Mouse (Mus musculus) induced T-regulatory cell, adult 2 months (primary cell): ENCODE measurements around the gene Casc3.

Experiments used
- DNase-seq: peaks from one replicate; pipeline ENCODE4 v3.0.0-alpha.2; 2012; ENCODE audit warnings: low read depth

Casc3 gene

DNA sequence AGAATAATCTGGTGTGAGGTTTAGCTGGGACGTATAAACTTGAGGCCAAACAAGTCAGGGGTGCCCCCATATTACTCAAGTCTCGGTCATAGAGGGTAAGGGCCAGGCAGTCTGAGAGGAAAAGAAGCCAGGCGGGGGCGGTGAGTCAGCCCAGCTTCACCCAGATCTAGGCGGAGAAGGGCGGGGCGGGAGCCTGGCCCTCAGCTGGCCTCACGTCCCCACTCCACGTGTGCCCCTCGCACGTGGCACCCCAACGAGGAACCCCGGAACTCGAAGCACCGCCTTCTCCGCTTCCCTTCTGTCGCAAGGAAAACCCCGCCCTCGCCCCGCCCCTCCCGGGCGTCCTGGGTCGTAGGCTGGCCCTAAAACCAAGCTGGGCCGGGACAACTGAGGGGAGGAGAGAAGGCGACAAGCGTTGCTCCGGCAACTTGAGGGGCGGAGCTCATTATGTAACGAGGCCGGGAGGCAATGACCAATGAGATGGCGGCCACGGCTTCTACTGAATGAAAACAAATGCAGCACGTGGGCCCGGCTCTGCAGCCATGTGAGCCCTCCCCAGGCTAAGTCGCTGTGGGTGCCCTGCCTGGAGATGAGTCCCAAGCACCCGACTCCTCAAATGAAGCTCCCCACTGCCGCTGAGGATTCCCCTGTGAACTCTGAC lies 30.9 kb upstream of the Casc3 start:
- DNase-seq = peak; percentile 98

DNA sequence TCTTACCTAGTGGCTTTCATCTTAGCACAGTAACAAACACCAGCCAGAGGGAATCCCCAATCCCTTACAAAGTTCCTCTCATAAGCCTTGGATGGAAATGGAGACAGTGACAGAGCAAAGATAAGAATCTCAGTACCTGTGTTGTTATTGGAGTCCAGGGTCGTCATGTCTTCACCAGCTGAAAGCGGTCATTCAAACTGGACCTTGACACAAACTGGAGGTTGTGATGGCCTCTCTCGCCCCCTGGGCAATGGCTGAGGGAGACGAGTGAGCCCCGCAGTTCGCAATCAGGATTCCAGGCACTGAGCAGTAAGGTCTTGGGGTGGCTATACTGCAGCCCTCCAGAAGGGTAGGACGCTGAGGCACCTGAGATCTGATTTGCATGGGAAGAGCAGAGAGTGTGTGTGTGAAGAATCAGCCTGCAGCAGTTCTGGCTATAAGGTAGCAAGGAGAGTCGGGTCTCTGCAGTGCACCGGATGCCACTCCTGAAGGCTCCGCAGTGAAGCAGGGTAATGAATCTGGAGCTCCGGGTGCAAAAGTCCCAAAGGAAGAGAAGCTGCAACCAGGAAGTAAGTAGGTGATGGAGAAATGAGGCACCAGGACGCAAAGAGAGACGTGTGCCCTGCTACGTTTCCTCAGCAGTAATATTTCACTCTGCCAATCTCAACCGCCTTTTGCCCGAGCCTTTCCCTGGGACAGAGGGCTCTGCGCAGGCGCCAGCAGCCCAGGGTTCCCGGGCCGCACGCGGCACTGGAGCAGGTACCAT lies 29.9 kb upstream of the Casc3 start, which contains the start of gene Nr1d1:
Gene Nr1d1, minus strand, starts transcription at position 752 of the 766 bp plus-strand sequence.
- DNase-seq = no peak

DNA sequence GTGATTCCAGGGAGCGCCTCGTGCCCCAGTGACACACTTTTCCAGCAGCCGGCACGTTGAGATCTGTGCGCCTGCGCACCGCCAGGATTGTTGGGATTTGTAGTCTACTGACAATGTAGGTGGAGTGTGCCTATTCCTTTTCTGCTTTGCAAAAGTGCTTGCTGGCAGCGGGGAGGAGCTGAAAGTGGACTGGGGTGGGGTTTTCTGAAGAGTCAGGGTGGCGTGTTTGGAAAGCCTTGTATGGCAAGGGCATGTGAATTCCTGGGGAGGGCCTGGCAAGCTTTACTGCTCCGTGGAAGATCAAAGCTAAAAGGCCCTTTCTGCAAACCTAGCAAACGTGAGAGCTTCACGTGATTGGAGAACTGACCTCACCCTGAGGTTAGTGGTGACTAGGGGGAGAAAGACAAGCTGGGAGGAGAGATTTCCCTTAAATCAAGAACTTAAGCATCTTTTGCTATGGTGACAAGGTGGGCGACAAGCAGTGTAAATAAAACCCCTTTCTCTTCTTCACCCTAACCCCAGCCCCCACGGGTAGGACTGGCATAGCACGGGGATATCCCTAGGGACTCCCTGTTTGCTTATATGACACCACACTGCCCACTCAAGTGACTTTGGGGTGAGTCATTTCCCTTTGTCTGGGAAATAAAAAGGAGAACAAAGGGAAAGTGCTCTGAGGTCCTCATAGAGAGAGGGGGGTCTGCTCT lies 29.2 kb upstream of the Casc3 start:
- peak; percentile 82 for DNase-seq

DNA sequence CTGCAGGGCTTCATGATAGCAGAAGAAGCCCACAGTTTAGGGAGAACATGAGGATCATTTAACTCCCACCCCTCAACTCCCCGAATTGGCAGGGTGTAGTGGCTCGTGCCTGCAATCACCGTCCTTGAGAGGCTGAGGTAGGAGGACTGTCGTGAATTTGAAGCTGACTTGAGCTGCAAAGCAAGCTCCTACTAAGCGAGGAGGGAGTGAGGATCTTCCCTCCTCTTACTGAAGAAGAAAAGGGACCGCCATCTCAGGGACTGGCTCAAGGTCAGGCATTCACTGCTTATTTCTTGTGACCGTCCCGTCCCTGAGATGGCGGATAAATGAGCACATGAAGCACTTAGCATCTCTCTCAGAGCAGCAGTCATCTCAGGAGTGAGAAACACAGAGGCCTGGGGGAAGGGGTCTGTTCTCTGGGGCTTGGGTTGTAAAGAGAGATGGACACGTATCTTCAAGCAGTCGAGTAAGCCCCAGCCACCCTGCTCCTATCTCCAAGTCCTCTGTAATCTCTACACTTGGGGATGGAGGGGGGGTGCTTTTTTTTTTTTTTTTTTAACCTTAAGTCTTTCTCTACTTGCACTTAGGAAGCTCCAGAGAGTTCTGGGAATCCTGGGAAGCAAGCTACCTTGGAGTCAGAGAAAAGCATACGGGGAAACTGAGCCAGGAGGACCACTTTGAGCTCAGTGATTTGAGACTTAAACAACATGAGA lies 28.5 kb upstream of the Casc3 start:
- no peak for DNase-seq

DNA sequence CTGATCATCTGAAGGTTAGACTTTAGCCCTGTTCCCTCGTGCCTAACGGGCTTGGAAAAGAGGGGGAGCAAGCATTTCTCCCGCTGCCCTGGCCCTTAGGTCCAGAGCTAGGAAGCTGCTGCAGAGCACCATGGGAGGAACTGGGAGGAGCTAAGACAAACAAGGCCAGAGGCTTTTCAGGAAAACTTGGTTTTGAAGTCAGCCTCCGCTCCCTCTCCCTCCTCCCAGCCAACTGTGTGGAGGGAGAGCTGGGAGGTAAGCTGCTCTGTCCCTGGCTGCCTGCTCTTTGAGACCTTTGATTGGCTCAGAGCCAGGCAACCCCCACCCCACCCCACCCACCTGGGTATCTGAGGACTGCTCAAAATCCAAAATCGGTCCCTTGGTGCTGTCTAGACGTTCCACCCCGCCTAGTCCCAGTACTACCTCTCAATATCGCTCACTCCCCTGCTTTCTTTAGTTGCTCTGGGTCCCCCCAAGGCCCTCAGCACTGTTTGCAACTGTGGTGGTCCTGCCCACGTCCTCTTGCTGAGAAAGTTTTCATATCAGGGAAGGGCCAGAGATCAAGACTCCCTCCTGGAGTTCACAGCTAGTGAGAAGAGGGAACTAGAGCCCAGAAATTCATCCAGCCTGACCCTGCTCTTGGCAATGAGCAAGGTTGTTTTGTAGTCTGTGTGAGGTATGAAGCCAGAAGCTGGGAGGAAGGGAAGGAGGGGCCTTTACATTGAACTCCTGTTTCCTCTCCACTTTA lies 27.7 kb upstream of the Casc3 start:
- no peak for DNase-seq

DNA sequence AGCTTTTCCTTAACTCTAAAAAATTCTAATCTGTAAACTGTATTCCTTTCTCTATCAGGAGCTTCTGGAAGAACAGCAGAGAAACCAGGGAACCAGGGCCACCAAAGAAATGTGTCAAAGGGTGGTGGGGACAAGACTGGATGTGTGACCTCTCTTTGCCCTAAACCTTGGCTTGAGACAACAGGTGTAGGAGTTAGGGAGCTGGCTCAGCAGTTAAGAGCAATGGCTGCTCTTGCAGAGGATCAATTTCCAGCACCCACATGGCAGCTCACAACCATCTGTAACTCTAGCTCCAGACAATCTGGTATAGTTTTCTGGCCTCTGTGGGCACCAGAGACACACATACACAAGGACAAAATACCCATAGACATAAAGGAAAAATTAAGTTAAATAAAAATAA lies 26.8 kb upstream of the Casc3 start:
- DNase-seq = no peak

DNA sequence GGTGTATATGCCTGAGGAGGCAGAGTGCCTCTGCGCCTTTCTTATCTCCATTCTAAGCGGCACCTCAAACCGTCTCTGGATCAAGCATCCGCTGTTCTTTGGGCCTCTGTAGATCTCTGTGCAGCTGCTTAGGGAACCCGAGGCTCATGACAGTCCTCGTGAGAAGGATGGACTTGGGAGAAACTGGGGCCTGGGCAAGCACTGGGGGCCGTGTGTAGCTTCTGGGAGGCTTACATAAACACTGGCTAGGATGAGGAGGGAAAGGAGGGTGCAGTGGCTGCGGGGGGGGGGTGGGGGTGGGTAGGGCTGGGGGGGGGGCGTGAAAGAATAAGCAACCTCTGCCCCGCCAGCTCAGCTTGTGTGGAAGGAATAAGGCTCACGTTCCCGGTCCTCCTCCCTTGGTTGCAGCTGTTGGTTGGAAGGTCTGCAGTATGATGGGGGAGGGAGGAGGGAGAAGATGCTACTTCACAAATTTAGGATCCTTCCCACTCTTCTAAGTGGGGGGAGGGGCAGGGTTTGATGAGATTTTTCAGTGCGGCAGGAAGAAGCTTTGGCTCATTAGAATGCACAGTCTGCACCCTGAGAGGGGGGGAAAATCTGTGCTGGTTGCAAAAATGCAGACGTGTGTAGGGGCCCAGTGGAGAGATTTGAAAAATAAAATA lies 22.7 kb upstream of the Casc3 start:
- DNase-seq = no peak

DNA sequence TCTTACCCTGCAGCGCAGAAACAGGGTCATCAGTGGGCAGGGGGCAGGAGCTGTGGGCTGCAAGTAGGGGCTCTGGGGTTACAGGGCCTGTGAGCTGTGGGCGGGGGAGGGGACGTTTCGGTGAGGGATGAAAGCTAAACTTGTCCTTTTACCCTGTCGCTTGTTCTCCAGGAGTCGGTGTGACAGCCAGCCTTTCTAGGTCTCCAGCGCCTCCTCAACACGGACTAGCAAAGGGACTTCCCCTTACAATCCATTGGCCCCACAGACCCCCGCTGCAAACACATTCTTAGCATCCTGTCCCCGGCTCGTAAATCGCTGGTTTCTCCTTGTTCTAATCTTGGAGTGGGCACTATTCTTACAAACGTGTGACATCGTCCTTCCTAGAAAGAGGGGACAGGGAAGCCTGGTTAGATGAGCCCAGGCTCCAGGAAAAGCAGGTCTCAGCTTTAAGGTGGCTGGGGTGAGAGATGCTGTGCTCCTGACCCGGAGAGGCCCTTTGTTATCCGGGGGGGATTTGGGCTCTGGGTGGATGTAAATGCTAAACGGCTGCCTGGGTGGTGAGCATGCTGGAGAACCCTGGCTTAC lies 22.0 kb upstream of the Casc3 start:
- peak; percentile 62 for DNase-seq

DNA sequence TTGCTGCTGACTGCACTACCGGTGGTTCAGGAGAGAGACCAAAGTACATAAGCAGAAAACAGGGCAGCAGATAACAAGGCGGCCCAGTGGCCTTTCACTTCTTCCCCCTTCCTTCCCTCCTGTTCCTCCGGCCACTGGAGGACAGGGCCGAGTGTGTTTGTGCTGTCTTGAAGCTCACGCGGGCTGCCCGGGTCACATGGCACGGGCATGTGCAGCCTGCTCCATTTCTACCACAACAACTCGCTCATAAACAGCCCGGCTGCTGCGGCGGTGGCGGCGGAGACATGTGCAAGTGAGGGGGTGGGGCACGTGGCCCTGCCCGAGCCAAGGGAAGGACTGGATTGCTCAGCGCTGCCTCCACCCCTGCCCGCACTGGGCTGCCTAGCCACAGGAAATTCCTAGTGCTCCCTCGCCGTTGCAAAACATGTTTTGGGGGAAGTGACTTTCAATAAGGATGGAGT lies 21.4 kb upstream of the Casc3 start:
- DNase-seq = peak; percentile 85

DNA sequence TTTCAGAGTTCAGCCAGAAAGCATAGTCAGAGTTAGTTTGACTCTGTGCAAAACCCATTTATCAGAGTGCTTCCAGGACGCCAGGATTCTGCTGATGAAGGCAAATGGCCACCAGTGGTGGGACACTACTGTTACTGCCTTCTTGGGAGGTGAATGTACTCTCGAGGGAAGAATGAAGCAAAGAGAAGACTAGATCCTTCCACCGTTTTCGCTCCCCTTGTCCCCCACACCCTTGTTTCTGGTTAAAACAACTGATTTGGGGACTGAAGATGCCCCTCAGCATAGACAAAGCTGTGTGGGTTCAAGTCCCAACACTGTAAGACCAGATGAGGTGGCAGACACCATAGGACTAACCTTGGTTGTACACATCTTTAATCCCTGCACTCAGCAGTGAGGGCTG lies 20.6 kb upstream of the Casc3 start:
- no peak for DNase-seq

DNA sequence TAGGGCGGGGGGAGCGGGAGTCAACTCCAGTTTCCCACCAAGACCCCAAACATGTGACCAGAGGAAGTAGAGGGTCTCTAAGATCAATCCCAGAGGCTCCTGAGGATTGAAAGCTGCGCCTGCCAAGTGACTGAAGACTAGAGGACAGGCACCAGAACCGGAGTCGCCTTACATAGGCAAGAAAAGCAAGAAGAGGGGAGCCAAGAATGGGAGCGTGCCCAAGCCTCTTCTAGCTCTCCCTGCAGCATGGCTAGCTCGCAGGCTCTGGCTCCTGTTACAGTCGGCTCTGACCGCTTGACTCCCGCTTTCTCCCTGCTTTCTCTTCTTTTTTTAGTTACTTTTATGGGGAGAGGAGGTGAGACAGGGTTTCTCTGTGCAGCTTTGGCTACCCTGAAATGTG lies 19.5 kb upstream of the Casc3 start:
- no peak for DNase-seq

DNA sequence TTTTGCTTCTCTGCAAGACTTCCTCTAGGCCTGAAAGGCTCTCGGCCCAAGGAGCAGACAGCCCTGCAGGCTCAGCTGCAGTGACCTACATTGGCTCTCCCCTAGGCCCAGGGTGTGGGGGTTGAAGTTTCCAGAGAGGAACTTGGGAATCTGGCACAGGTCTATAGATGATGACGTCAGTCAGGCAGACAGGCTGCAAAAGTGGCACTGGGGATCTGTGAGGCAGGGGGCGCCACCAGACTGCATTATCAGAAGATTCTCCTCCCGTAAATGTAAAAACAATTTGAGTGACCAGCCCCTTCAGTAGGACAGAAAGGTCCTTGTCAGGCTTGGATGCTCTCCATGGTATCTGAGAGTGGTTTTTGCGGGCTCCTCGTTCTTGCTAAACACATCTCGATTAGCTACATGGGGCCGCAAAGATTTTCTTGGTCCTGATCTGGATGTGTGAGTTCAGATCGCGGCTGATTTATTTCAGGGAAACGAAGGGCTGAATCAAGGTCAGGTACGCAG lies 18.9 kb upstream of the Casc3 start:
- DNase-seq = peak; percentile 70

DNA sequence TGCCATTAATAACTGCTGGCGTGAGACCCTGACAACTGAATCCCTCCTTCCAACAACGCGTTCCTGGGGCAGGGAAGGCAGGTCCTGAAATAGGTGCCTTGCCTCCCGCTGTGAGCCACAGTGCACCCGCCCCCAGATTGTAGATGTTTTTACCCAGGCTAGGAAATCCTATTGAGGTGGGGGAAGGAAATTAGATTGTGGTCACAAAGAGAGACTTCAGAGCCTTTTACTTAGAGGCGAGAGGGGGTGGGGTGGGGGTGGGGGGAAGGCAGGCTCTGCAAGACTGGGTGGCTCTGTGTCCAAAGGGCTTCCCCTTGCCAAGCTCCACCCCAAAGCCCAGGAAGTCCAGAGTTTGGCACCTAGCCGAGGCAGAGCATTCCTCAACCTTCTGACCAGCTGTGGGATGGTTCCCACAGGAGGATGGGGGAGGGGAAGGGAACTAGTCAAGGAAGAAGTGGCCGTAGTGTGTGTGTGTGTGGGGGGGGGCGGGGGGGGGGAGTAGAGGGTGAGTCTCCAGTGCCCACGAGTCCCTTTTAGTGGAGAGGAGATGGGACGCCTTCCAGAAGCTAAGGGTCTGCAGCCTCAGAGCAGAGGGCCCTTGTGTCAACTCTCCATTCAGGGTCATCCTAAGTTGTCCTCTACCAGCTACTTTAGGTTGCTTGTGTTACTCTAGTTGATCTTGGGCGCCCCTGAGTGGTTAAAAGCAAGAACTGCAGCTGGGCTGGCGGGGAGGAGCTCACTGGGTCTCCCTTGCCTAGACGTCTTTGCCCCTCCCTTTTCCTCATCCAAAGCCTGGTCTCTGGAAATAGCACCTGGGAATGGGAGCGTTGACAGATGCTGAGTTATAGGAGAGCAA lies 18.1 kb upstream of the Casc3 start:
- peak; percentile 97 for DNase-seq

DNA sequence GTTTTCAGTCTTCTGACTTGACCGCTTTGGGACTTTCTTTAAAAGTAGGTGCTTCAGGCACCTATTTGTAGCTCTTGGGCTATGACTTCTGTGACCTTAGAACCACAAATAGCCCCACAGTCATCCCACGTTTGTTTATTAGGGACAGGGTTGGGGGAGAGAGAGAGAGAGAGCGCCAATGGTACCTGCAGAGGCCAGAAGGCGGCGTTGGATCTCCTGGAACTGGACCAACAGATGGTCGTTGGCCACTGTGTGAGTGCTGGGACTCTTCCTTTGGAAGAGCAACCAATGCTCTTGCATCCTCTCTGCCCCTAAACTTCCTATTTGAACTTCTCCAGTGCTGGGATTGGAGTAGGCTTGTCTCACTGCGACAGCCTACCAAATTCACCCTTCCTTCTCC lies 17.5 kb upstream of the Casc3 start:
- no peak for DNase-seq

DNA sequence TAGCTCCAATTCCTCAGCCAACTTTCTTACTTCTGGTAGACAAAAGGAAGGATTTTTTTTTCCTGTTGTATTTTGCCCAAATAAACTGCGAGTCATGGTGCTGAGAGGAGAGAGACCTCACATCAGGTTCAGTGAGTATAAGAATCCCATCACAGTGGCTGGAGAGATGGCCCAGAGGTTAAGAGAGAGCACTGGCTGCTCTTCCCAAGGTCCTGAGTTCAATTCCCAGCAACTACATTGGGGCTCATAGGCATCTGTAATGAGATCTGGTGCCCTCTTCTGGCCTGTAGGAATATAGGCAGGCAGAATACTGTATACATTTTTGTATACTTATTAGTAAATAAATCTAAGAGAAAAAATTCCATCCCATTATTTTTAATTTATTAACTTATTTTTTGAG lies 17.0 kb upstream of the Casc3 start:
- DNase-seq = peak; percentile 65

DNA sequence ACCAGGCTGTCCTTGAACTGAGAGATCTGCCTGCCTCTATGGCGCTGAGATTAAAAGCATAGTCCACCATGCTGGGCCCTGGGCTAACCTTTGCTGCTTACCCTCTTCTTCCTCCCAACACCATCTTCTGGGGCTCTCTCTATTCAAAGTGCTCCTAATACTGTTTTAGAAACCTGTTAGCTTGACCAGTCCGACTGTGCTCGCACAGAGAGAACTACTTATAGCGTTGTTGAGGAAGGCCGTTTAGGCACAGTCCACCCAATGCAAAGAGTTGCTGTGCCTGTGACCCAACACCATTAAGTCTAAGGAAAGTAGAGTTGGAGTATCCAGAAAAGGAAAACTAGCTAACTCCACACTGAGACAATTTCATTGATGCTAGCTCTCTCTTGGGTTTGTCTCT lies 16.6 kb upstream of the Casc3 start:
- peak; percentile 35 for DNase-seq

DNA sequence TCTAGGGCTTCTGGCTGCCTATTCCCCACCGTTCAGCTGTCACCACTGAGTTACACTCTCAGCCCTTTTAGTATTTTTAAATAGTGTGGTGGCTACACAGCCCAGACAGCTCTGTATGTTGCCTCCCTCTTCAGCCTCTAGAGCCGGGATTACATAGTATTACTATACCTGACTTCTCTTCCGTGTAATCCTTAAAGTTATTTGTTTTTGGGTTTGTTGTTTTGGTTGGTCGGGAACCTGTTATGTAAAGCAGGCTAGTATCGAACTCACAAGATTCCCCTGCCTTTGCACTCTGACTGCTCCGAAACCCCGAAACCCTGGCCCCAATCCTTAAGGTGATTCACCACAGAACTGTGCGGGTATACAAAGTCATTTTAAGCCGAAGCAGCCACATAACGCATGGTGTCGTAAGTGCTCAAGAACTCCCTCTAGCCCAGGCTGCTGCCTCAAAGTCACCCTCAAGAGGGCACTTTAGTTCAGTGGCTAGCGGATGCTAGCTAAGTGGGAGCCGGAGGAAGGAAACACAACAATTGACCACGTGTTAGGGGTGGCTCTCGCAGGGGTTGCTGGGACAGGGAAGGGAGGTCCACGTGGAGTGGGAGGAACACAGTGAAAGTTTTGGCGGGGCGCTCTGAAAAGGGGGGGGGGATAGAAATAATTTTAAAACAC lies 16.0 kb upstream of the Casc3 start:
- DNase-seq = peak; percentile 95

DNA sequence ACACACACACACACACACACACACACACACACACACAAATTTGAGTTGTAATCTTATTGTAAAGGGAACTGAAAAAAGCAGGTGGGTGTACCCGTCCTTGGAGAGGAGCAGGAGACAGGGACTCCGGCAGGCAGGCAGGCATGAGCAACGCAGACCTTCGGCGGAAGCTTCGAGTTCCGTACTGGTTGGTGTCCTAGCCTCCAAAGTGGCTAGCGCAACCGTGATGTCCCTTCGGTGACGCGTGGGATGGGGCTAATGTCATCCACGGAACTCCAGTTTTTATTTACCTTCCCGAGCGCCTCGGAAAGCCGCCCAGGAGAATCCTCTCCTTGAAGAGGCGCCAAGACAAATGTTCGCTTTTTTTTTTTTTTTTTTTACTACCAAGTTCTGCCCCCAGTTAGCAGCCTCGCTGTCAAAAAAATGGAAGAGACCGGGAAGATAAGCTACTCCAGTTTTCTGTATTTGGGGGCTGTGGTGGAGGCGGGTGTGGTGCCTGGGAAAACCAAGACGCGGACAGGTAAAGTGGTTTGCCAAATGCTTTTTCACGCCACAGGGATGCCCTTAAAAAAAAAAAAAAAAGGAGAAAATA lies 15.4 kb upstream of the Casc3 start:
- DNase-seq = no peak

DNA sequence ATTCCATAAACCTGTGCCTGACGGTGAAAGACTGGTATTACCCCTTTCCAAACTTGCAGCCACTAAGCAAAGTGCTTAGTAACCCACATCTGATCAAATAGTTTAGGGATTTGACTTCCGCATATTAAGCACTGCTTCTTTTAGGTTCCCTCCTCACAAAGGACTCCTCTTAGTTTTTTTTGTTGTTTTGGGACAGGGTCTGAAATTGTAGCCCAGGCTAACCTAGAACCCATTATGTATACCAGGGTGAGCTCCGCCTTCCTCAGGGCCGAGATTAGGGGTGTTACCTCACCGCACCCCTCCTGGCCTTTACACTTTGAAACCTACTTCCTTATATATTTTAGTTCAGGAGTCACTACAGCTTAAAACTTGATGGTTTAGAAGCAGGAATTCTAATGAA lies 14.9 kb upstream of the Casc3 start:
- peak; percentile 34 for DNase-seq
